Mouse (Mus musculus) lung, adult 2 months (tissue): Measurements from ENCODE around the gene Cspg4.

Experiments
- CTCF ChIP-seq: fragments of 200-500 bp; IDR thresholded peaks from 2 replicates; pipeline ENCODE4 v1.5.1; 2011; ENCODE audit warnings: mild to moderate bottlenecking, low read length, control low read depth; ENCODE audit not compliant: insufficient read depth
- POLR2A ChIP-seq: fragments of 200-500 bp; IDR thresholded peaks from 2 replicates; pipeline ENCODE4 v1.6.1; 2011; ENCODE audit warnings: low read depth, mild to moderate bottlenecking, control low read depth, low read length, borderline replicate concordance; ENCODE audit errors: extremely low read depth

DNA sequence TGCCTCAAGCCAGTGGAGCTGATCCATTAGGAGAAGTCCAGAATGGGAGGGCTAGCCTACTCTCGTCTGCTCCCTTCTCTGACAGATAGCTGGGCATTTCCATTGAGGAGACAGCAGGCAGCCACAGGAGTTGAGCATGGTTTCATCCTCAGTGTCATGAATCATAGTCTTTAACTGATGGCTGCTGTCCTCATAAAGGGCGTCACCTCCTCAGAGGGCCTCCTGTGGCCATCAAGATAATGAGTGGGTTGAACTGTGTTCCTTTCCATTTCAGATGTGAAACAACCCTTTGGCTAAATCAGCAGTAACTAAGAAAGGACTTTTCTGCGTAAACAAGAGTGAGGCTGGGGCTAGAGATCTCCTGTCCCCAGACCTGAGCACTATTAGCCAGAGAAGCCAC is 38.8 kb downstream of the Cspg4 start:
- no peak for TF ChIP-seq CTCF
- TF ChIP-seq POLR2A, result no peak
